Mouse (Mus musculus) midbrain, embryonic 12.5 days (tissue): ENCODE measurements around the gene Aktip. TPM values are rescaled to one million over a fixed set of nuclear protein-coding genes. Genes with fewer than 3 reads are reported as not detected.

Experiments used
- ATAC-seq: fragments of 200-750 bp; cut with Nextera tagmentation; 2 replicates; pipeline ENCODE4 v1.8.0; 2017; ENCODE audit warnings: low read depth, moderate TSS enrichment, moderate library complexity; ENCODE audit not compliant: low FRiP score
- H3K27ac ChIP-seq: fragments of 300-500 bp; sonication (generic); replicated peaks from 2 replicates; pipeline ENCODE4 v1.5.1; 2016; ENCODE audit warnings: mild to moderate bottlenecking
- H3K27me3 ChIP-seq: fragments of 300-500 bp; sonication (generic); 2 replicates; pipeline ENCODE4 v1.6.1; 2016; ENCODE audit warnings: mild to moderate bottlenecking
- H3K36me3 ChIP-seq: fragments of 300-500 bp; sonication (generic); 2 replicates; pipeline ENCODE4 v1.6.1; 2016
- H3K4me1 ChIP-seq: fragments of 300-500 bp; sonication (generic); 2 replicates; pipeline ENCODE4 v1.6.1; 2016
- H3K4me2 ChIP-seq: fragments of 300-500 bp; sonication (generic); replicated peaks from 2 replicates; pipeline ENCODE4 v1.6.1; 2016; ENCODE audit warnings: mild to moderate bottlenecking, moderate library complexity
- H3K4me3 ChIP-seq: fragments of 300-500 bp; sonication (generic); 2 replicates; pipeline ENCODE4 v1.5.1; 2016; ENCODE audit warnings: mild to moderate bottlenecking
- H3K9ac ChIP-seq: fragments of 300-500 bp; sonication (generic); replicated peaks from 2 replicates; pipeline ENCODE4 v1.6.1; 2016; ENCODE audit warnings: mild to moderate bottlenecking, moderate library complexity
- H3K9me3 ChIP-seq: fragments of 300-500 bp; sonication (generic); 2 replicates; pipeline ENCODE4 v1.6.1; 2016; ENCODE audit warnings: mild to moderate bottlenecking
- WGBS: fragments of 180-500 bp; shearing (Covaris S2); methylation state at CpG from one replicate; pipeline ENCODE4 v1.1.7; 2016; 5-methylcytosine and 5-hydroxymethylcytosine counted together
- polyA plus RNA-seq: library from polyadenylated mRNA; unstranded; fragments of >200 nt; fragmentation: Nextera tagmentation; extraction: Ambion mirVana; gene quantifications from 2 replicates; pipeline ENCODE4 v1.2.1, GENCODE M21; 2016

Aktip gene
- polyA plus RNA-seq, 1 experiment from 2014 or later = 107 TPM

DNA sequence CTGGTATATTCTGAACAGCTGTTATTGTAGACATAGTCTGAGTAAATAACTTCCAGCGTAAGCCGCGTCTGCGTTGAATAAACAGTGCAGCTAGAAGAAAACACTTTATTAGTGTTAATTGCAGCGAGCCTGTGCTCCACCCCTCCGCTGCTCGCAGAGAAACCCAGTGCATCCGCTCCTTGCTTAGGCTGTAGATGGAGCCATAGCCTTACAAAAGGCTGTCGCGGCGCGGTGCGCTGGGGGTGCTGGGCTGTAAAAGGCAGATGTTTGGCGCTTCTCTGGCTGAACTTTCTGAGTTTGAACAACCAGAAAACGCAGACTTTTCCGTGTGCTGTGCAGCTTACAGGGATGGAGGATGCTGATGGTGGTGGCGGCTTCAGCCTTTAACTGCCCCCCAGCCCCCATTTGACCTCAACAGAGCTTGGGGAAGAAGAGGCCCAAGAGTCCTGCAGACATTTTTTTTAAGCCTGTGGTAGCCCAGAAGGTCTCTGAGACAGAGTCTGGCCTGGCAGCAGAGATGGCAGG lies 8.9 kb downstream of the Aktip start:
- ATAC-seq = peak; percentile 75; the same call in 1 of the 2 replicates
- H3K27ac ChIP-seq = no peak overlapping the region
- H3K36me3 ChIP-seq = no peaks in the 10 kb centered on the region
- H3K27me3 ChIP-seq = peaks cover 53% of the 10 kb centered on the region
- no peak overlapping the region for H3K4me3 ChIP-seq
- 10% methylated on average over 17 of the region's 17 CpGs for WGBS
- 0 out of 2 replicates have a peak overlapping the region, but pooled peaks have one; percentile 11 for H3K9ac ChIP-seq
- H3K4me2 ChIP-seq = peak overlapping the region; percentile 39
- H3K9me3 ChIP-seq = no peaks in the 10 kb centered on the region
- peaks cover 4% of the 10 kb centered on the region for H3K4me1 ChIP-seq

DNA sequence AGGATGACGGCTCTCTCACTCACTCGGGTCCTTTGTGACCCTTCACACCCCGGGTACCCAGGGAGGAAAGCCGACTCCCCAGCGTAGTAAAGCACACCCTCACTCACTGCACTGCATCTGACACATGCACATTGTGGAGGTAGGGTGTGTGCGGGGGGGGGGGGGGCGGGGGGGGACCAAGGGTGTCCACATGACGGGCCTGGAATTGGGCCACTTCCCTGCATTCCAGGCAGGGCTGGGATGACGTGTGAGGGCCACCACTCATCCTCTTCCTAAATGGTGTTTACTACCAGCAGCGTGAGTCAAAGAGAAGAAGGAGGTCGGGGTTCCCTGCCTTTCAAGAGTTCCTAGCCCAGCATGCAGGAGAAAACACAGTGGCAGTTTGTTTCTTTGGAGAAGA lies 11.6 kb downstream of the Aktip start:
- 83% methylated on average over 10 of the region's 11 CpGs for WGBS

DNA sequence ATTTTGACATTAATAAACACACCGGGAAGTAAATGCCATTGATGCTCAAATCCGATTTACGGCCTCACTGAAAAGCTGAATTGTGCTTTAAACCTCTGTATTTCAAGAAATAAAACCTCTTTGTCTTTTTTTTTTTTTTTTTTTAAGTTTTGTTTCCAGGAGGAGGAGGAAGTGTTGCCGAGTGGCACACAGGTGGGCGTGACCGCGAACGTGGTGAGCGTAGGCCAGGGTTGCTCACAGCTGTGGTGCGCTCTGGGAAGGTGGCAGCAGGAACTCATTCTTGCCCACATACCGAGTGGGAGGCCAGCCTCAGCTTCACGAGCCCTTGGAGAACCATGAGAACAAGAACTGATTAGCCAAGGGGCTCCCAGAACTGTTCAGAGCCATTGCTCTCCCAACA lies 13.4 kb downstream of the Aktip start:
- 85% methylated on average over 12 of the region's 12 CpGs for WGBS
- Histone ChIP-seq H3K27ac (no peak overlapping the region), H3K9me3 (0 out of 2 replicates have a peak, but pooled peaks cover 9% of the 10 kb centered on the region), H3K4me3 (no peak overlapping the region), H3K4me2 (no peak overlapping the region), H3K36me3 (no peaks in the 10 kb centered on the region), H3K4me1 (peaks cover 4% of the 10 kb centered on the region), H3K27me3 (peaks cover 19% of the 10 kb centered on the region; the same call in 1 of the 2 replicates), H3K9ac (no peak overlapping the region)
- no peak for ATAC-seq

More for the DNA sequence above, 11.6 kb downstream of the Aktip start:
- H3K4me1 ChIP-seq = peaks cover 4% of the 10 kb centered on the region
- H3K36me3 ChIP-seq = no peaks in the 10 kb centered on the region
- H3K4me3 ChIP-seq = no peak overlapping the region
- peaks cover 32% of the 10 kb centered on the region for H3K27me3 ChIP-seq
- H3K27ac ChIP-seq = no peak overlapping the region
- H3K9ac ChIP-seq = no peak overlapping the region
- ATAC-seq = no peak
- 0 out of 2 replicates have a peak, but pooled peaks cover 9% of the 10 kb centered on the region for H3K9me3 ChIP-seq
- H3K4me2 ChIP-seq = no peak overlapping the region

DNA sequence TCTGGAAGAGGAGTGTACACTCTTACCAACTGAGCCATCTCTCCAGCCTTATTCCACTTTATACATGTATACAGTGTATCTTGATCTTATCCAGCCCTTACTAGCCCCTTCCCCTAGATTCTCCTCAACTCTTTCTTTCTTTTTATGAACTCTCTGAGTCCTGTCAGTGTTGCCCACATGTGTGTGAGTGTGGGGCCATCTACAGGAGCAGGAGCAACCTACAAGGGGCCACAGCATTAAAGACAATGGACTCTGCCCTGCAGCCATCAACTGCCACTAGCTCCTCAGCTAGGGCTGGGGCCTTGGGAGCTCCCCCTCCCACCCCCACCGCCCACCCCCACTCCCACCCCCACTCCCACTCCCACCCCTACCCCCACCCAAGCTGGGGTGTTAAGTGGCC lies 22.1 kb downstream of the Aktip start:
- Histone ChIP-seq H3K4me1 (no peaks in the 10 kb centered on the region), H3K4me3 (no peak overlapping the region), H3K4me2 (no peak overlapping the region), H3K9me3 (no peaks in the 10 kb centered on the region), H3K27me3 (peaks cover 7% of the 10 kb centered on the region), H3K36me3 (no peaks in the 10 kb centered on the region), H3K9ac (no peak overlapping the region), H3K27ac (no peak overlapping the region)
- 50% methylated on average over 1 of the region's 1 CpGs for WGBS
- ATAC-seq = no peak

DNA sequence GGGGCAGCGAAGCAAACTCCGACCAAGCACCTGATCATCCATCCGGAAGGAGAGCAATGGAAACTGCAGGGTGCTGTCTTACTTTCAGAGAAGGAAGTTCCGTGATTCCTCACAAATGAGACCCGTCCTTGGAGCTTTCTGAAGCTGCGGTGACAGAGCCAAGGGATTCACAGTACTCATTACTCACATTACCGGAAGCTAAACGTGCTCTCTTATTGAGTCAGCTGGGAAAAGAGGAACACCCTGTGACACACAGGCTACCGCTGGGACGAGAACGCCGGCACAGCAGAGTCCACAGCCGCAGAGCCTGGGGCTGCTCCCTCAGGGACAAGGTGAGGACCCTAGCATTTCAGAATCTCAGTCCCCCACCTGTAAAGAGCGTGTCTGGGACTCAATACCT lies 23.6 kb downstream of the Aktip start:
- no peak overlapping the region for H3K27ac ChIP-seq
- no peaks in the 10 kb centered on the region for H3K9me3 ChIP-seq
- no peak overlapping the region for H3K4me2 ChIP-seq
- no peak overlapping the region for H3K9ac ChIP-seq
- H3K36me3 ChIP-seq = no peaks in the 10 kb centered on the region
- WGBS = 76% methylated on average over 14 of the region's 14 CpGs
- ATAC-seq = no peak
- peaks cover 8% of the 10 kb centered on the region for H3K4me1 ChIP-seq
- H3K27me3 ChIP-seq = peaks cover 17% of the 10 kb centered on the region
- H3K4me3 ChIP-seq = no peak overlapping the region

DNA sequence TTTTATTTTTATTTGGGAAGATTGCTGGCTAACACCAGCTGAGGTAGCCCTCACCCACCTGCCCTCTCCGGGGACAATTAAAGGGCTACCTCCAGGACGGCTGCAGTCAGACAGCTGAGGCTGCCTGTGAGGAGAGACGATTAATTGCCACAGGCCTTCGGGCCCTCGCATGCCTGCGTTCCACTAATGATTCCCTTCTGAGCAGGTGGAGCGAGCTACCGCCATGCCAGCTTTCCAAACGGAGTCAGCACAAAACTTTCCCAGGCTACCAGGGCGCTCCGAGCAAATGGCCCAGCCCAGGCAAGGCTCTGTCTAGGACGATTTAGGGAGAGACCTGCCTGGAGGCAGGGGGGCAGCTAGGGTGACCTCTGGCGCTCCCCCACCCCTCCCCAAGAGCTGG lies 28.2 kb downstream of the Aktip start:
- Histone ChIP-seq H3K4me3 (no peak overlapping the region), H3K4me2 (peak overlapping the region; percentile 44), H3K36me3 (no peaks in the 10 kb centered on the region), H3K9me3 (no peaks in the 10 kb centered on the region), H3K27ac (peak overlapping the region; percentile 49; the same call in 1 of the 2 replicates), H3K9ac (no peak overlapping the region), H3K27me3 (peaks cover 22% of the 10 kb centered on the region), H3K4me1 (peaks cover 22% of the 10 kb centered on the region)
- peak; percentile 77 for ATAC-seq
- WGBS = 53% methylated on average over 13 of the region's 13 CpGs

DNA sequence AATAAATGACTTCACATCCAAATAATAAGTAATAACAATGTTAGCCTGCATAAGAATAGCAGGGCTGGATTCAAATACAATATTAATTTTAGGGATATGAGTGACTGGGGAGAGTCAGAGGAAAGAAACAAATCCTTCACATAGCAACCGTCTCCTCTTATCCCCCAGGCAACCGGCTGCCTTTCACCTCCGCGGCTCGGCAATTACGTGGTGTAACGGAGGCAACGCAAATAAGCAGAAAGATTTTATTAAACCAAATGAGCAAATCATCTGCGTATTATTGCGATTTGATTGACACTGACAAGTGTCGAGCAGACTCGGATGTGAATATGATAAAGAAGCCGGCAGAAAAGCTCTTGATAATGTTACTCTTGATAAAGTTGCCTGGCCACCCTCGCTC lies 28.9 kb downstream of the Aktip start:
- Histone ChIP-seq H3K9ac (no peak overlapping the region), H3K36me3 (no peaks in the 10 kb centered on the region), H3K4me1 (peaks cover 22% of the 10 kb centered on the region), H3K27ac (peak overlapping the region; percentile 31), H3K9me3 (no peaks in the 10 kb centered on the region), H3K4me3 (peak overlapping the region; percentile 12), H3K4me2 (peak overlapping the region; percentile 44), H3K27me3 (peaks cover 19% of the 10 kb centered on the region)
- ATAC-seq = peak; percentile 52; the same call in 1 of the 2 replicates
- WGBS = 30% methylated on average over 14 of the region's 14 CpGs

DNA sequence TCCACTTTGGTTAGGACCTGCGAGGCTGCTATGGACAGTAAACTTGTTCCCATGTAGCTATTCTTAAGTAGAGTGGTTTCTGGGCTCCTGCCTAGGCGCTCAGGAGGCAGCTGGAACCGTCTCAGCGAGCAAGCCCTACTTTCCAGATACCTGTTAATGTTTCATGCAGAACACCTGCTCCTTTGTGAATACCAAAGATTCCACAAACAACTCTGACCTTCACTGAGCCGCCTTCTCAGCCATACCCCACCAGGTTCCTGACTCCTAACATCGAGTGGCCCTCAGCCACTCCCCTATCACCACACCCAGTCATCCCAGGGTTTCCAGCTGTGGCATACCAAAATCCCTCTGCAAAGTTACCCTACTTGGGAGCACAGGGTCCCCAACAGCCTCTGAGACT lies 29.6 kb downstream of the Aktip start:
- Histone ChIP-seq H3K9me3 (no peaks in the 10 kb centered on the region), H3K27ac (peak overlapping the region; percentile 47), H3K36me3 (no peaks in the 10 kb centered on the region), H3K4me3 (no peak overlapping the region), H3K27me3 (peaks cover 19% of the 10 kb centered on the region), H3K4me1 (peaks cover 22% of the 10 kb centered on the region), H3K9ac (no peak overlapping the region), H3K4me2 (0 out of 2 replicates have a peak overlapping the region, but pooled peaks have one; percentile 44)
- no peak for ATAC-seq
- WGBS = 79% methylated on average over 6 of the region's 6 CpGs

DNA sequence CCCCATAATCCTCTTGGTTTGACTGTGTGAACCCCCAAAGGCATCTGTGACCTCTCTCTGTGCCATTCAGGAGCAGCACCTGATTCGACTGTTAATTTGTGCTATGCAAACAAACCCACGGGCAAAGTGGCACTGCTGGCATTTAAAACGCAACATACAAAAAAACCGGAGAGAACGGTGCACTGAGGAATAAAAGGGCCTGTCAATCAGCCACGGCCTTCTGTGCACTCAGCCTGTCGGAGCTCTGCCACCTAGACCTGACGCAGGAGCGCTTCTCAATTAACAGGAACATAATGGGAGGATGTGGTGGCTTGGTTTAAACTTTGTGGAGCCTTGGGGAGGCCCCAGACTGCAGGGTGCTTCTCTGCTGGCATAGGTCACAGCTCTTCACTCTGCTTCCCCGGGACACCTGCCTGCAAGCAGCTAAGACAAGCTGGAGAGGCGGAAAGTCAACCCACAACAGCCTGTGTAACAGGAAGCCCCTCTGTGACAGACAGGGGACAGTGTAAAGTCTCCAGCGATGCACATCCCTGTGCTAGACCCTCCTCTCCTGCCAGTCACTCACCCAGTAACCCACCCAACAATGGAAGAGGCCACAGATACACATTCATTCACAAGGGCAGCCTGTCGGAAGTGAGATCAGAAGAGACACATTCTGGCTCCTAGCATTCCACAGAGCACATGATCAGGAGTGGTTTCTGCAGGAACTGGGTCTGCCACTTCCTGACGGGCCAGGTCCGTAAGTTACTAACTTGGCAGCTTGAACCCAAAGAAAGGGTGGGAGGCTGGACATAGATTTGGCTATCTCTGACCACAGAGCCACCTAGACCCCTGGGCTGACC lies 39.6 kb downstream of the Aktip start:
- Histone ChIP-seq H3K36me3 (no peaks in the 10 kb centered on the region), H3K9me3 (no peaks in the 10 kb centered on the region; the same call in 1 of the 2 replicates), H3K4me2 (peak overlapping the region; percentile 16; the same call in 1 of the 2 replicates), H3K27ac (peak overlapping the region; percentile 35; the same call in 1 of the 2 replicates), H3K9ac (no peak overlapping the region), H3K4me3 (no peak overlapping the region), H3K4me1 (peaks cover 16% of the 10 kb centered on the region), H3K27me3 (no peaks in the 10 kb centered on the region)
- no peak for ATAC-seq
- 33% methylated on average over 15 of the region's 15 CpGs for WGBS

DNA sequence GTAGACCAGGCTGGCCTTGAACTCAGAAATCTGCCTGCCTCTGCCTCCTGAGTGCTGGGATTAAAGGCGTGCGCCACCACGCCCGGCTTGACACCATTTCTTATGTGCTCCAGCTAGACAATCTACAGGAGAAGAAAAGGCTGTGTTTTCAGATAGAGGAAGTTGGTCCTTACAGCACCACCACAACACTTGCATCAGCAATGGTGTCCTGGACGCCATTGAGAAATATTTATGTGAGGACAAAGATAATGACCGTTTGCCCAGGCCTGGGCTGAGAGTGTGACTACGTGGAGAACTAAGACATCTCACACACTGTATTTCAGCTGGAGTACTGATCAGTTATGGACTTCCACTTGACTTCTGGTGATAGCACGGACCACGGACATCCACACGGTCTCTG lies 41.2 kb downstream of the Aktip start:
- ATAC-seq = no peak
- 95% methylated on average over 10 of the region's 10 CpGs for WGBS
- peaks cover 16% of the 10 kb centered on the region for H3K4me1 ChIP-seq
- H3K4me3 ChIP-seq = no peak overlapping the region
- no peaks in the 10 kb centered on the region for H3K27me3 ChIP-seq
- peaks cover 5% of the 10 kb centered on the region for H3K9me3 ChIP-seq
- no peak overlapping the region for H3K27ac ChIP-seq
- H3K9ac ChIP-seq = no peak overlapping the region
- H3K36me3 ChIP-seq = no peaks in the 10 kb centered on the region
- no peak overlapping the region for H3K4me2 ChIP-seq

DNA sequence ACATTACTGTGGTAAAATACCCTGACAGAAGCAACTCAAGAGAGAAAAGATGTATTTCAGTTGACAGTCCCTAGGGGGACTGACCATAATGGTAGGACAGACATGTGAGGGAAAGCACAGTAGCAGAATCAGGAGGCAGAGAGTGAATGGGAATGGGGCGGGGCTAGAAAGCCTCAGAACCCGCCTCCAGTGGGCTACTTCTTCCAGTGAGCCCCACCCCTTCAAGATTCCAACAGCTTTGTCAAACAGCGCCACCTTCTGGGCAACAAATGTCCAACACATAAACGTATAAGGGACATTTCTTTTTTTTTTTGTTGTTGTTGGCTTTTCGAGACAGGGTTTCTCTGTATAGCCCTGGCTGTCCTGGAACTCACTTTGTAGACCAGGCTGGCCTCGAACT lies 45.2 kb downstream of the Aktip start:
- Histone ChIP-seq H3K9me3 (peaks cover 5% of the 10 kb centered on the region), H3K4me2 (no peak overlapping the region), H3K9ac (no peak overlapping the region), H3K4me3 (no peak overlapping the region), H3K27me3 (no peaks in the 10 kb centered on the region), H3K36me3 (no peaks in the 10 kb centered on the region), H3K27ac (no peak overlapping the region), H3K4me1 (peaks cover 4% of the 10 kb centered on the region)
- no peak for ATAC-seq
- 46% methylated on average over 6 of the region's 6 CpGs for WGBS

DNA sequence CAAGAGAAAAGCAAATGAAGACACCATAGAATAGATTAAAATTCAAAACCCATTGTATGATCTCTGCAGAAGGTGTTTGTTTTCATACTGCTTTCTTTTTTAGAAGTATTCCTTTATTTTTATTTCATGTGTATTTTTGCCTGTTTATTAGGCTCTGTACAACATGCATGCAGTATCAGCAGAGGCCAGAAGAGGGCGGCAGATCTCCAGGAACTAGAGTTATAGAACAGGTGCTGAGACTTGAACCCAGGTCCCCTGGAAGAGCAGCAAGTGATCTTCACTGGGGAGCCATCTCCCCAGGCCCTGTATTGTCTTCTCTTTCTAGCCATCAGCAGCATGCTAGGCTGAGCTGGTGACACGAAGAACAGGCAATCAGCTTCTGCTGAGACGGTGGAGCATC lies 45.9 kb downstream of the Aktip start:
- ATAC-seq = no peak
- WGBS = 80% methylated on average over 3 of the region's 3 CpGs

More for the DNA sequence above, 45.9 kb downstream of the Aktip start:
- H3K4me1 ChIP-seq = no peaks in the 10 kb centered on the region
- no peak overlapping the region for H3K9ac ChIP-seq
- no peak overlapping the region for H3K4me2 ChIP-seq
- H3K27me3 ChIP-seq = no peaks in the 10 kb centered on the region
- peaks cover 5% of the 10 kb centered on the region for H3K9me3 ChIP-seq
- H3K4me3 ChIP-seq = no peak overlapping the region
- H3K27ac ChIP-seq = no peak overlapping the region
- H3K36me3 ChIP-seq = no peaks in the 10 kb centered on the region
